Mouse (Mus musculus) mouse trophoblast stem cell (cell line): ENCODE measurements around the gene Lrrc8d.

Source experiments
- in situ Hi-C, 2 experiments: fragments of 300-500 bp; cut with MseI, MboI; formaldehyde crosslinking; loops; 2 replicates in 1 of 2; 3 replicates in 1 of 2; pipeline ENCODE4 v1.15.1; 2025

Gene Lrrc8d

DNA sequence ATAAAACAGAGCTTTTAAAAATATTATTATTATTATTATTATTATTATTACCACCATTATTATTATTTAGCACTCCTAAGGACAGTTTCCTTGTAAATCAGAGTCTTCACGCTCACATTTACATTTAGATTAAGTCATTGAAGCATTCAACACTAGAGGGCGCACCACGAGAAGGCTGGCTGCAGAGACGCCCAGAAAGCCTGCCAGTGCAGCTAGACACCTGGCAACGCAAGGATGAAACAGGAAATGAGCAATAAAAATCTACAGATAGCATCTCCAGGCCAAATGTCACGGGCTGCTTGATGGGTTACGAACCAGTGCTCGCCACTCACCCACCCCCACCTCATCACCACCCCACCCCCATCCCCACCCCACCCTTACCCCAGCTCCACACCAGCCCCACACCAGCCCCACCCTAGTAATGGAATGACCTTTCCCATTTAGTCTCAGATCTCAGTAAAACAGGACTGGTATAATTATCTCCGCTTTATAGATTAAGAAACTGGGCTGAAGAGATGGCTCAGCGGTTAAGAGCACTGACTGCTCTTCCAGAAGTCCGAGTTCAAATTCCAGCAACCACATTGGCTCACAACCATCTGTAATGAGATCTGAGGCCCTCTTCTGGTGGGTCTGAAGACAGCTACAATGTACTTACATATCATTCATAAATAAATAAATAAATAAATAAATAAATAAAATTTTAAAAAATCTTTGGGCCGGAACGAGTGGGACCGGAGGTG lies 14.7 kb upstream of the Lrrc8d start:
- in situ Hi-C loops, result loop anchor here (5.0 to 10.0 kb wide), 2 partner anchors 182 to 190 kb away; partner anchors contain the start of gene Zfp326 (in 1 of the 2)

DNA sequence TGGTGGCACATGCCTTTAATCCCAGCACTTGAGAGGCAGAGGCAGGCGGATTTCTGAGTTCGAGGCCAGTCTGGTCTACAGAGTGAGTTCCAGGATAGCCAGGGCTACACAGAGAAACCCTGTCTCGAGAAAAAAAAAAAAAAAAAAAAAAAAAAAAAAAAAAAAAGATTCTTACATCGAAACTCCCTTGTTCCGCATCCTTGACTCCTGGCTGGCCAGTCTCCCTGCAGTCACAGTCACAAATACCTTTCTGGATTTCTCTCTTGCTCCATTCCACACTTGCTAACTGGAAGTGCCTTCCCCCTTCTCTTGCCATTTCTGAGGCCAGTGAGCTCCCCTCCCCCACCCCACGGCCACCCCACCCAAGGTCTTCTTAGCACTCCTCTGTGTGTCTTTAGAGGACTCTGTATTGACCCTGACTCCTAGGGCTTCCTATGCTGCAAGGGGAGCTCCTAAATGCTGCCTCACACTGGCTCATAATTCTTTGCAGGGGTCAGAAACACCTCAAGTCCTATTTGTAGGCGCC lies 13.9 kb upstream of the Lrrc8d start:
- in situ Hi-C loops, result loop anchor here (5.0 to 10.0 kb wide), 2 partner anchors 181 to 189 kb away; partner anchors contain the start of gene Zfp326 (in 1 of the 2)

DNA sequence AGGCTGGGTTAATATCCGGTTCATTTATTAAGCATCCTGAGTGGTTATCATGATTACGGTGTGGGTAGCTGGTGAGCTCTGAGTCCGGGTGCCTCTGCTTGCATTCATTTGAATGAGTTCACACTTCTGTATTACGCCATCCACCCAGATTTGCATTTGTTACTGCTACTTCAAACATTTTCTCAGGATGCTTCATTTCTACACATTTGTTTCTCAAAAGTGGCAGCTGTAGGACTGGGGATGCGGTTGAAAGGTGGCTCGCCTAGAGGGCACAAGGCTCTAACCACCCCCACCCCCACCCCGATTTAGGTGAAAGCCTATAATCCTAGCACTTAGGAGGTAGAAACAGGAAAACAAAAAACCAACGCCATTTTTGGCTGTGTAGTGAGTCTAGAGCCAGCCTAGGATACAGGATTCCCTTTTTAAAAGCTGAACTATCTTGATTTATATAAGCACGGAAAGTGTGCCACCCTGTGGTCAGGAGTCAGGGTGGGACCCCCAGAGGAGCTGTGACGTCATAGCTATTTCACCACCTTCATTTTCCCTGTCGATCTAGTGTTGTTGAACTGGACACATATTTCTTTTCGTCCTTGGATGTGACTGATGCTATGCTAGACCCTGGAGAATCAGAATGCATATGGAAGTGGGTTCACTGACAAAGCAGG lies 13.3 kb upstream of the Lrrc8d start:
- in situ Hi-C loops, result loop anchor here (5.0 to 10.0 kb wide), 2 partner anchors 181 to 188 kb away; partner anchors contain the start of gene Zfp326 (in 1 of the 2)

DNA sequence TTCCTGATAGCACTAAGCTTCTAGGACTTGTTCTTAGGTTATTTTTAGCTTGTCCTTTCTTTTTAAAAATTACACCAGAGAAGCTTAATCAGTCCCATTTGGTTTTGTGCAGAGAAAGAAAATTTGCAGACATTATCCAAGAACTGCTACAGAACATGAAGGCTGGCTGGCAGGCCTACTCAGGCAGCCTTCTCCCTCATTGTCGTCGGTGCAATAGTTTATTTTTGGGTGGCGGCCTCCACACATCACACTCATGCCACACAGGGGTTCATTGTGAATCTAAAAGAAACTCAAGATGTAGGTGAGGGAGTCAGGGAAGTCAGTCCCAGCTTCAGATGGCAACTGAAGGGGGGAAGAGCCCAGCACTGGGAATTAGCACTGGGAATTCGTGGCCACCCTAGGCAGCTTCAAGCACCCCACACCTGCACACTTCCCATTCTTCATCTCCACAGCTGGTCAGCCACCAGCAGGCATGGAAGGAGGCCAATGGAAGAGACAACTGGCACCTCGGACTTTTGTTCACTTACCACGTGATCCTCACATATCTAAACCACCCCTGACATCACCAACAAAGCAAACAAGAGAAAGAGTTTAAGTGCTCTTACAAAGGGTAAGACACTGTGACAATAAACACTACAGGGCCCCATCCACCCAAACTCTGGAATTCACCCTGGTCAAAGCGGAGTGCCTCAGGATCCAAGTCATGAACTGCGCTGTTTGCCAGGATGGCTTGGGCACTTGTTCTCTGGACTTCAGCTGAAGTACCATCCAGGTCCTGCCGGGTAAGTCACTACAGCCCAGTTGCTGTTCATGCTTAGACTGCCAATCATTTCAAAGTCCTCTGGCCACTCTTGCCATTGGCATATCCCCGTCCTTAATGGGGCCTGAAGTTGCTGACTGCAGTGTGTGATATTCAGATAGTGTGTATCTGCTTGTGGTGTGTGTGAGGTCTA lies 9.0 kb upstream of the Lrrc8d start:
- in situ Hi-C loops, result no loop called here

DNA sequence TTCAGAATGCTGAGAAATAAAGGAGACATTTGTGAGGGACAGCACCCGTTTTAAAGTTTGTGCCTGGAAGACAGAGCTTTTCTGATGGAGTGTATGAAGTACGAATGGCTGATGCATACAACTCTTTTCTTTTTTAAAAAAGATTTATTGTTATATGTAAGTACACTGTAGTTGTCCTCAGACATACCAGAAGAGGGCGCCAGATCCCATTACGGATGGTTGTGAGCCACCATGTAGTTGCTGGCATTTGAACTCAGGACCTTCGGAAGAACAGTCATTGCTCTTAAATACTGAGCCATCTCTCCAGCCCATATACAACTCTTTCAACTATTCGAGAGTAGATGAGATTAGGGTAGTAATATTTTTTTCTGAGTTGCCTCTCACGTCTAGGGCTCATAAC lies 8.1 kb upstream of the Lrrc8d start:
- in situ Hi-C loops, result no loop called here

DNA sequence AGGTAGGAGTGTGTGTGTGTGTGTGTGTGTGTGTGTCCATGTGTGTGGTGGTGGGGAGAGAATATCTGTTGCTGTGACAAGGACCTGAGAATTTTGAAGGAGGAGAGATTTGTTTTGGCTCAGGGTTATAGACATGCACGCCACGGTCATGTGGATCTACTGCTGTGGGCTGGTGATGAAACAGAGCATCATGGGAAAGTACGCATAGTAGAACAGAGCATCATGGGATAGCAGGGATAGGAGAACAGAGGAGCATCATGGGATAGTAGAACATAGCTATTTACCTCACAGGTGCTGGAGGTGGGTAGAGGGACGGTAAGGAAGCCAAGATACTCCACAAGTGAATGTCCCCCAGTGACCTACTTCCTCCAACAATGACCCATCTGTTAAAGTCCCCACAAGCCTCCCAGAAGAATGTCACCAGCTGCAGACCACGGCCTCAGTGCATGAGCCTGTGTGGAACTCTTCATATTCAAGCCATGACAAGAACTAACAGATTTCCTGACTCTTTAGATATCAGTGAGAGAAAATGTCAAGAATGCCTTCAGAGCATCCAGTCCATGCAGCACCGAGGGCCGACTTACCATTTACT lies 5.3 kb upstream of the Lrrc8d start:
- in situ Hi-C loops, result no loop called here

DNA sequence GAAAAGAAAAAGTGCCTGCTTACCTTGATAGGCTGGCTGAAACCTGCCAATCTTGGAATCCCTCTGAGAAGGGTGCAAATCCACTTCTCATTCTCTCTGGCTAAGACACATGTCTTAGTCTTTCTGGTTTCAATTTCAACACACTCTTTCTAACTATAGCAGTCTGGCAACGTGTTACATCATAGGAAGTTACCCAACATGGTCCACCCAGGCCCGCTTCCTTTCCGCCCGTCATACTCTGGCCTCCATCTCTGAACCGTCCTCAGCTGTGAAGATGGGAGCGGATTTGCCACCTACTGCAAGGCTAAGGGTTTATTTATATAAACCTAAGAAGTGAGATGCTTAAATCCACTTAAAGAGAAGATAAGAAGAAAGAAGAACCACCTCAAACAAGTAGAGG lies 3.7 kb upstream of the Lrrc8d start:
- in situ Hi-C loops, result no loop called here

DNA sequence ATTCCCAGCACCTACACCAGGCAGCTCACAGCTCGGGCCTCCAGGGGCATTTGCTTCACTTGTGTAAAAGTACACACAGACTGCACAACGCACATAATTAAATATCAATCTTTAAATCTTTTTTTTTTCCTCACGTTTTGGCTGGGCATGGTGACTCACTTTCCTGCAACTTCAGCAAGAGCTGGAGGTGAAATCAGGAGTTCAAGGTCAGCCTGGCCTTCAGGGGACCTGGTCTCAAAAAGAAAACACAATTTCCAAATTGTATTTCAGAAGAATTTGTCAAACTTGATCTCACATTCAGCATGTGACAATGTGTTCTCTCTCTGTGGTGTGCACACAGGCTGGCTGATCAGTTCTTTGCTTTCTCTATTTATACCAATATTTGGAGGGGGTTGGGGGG lies 1.9 kb upstream of the Lrrc8d start:
- in situ Hi-C loops, result no loop called here

DNA sequence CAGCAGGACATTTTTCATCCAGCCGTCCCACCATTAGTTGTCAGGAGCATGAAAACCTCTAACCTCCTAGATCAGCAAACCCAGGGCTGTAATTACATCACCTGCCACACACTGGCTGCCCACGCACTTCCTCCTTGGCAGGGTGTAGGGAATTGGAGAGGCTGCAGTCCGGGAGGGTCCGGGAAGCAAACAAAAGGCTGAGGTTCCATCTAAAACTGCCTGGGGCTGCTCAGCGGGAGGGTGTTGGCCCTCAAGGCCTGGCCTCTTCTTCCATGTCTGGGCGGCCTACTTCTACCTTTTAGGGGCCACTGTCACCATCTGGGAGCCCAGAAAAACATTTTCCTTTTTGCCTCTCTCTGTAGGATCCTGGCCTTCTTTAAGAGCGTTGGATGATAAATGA lies 1.1 kb upstream of the Lrrc8d start:
- in situ Hi-C loops, result no loop called here

DNA sequence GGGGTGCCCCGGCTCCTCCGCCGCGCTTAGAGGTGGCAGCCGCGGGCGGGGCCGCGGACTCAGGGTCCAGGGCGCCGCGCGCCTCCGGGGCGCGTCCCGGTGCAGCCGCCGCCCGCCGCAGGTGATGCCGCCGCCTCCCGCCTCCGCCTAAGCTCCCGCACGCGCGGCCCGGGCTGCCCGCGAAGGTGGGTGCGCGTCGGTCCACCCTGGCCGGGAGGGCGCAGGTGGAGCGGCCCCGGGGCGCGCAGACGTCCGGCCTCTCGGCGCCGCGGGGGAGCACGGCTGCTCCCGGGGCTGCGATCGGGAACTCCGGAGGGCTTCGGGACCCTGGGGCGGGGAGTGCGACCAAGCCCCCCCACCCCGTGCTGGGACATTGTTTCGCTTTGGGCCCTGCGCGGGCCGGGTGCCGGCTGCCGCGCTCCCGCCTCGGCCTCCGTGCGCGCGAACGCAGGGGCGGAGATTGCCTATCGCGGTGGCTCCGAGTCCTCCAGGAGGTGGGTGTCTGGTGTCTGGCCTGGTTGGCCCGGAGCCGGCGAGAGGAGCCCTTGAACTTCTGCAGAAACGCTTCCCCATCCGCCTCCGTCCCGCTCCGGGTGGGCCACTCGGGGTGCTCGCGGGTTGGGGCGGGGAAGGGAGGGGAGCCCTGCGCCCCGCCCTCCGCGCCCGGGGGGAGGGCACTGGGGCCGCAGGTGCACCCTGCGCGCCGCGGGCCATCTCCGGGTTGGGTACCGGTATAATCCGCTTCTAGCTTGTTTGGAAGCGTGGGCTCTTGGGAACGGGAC lies 492 bp downstream of the Lrrc8d start:
- in situ Hi-C loops, result no loop called here

DNA sequence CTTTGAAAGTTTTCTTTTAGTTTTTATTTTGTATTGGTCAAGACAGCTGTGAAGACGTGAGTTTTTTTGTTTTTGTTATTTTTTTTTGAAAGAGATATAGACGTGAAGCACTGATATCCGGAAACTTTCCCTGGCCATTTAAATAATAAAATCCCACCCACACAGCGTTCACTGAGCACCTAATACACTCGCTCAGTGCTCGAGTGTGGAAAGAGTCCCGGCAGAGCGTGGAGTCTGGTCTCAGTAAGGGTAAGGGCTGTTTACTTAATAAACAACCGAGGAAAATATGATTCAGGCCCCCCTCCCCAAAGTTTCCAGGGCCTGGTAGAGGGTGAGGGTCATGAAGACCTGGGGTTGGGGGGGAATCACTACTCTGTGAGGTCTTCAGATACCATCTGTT lies 1.6 kb downstream of the Lrrc8d start:
- in situ Hi-C loops, result no loop called here

DNA sequence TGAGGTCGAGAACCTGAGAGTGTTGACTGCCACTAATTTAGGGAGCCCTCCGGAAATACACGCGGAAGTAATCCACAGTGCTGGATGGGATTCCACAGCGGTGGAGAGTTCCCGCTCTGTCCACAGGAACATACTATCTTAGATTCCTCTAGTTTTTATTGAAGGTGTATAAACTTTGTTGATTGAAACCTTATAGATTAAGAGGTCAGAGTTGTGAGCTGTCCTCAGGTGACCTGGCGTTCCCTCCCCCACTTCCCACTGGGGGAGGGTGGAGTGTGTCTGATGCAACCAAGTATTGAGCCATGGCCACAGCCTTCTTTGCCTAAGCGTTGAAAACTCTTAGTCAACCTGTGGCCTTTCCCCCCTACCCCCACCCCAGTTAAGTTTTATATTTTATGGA lies 2.1 kb downstream of the Lrrc8d start:
- in situ Hi-C loops, result no loop called here

DNA sequence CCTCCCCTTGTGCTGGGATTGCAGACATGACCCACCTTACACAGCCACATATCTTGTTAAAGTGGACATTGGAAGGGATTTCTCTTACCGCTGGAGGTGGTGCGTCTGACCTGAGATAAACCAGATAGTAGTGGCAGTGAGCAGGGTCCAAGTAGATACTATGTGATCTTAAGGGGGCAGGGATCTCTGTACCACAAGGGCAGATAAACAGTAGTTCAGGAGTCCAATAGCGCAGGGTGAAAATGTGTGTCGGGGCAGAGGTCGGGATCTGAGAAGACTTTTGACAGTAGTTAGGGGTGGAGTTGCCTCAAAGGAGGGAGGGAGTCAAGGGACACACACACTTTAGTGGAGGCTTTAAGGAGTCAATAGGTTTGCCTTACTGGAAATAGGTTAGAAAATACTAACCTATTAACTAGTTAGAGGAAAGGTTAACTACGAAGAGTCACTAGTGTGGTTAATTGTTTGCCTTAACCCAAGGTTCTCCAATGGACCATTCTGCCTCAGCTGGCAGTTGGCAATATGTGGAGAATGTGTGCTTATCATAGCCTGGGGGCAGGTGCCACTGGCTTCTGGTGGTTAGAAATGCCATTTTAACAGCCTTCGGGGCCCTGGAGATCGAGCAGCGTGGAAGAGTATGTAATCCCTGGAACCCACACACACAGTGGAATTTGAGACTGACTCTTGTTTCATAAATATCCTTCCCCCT lies 3.0 kb downstream of the Lrrc8d start:
- in situ Hi-C loops, result no loop called here

DNA sequence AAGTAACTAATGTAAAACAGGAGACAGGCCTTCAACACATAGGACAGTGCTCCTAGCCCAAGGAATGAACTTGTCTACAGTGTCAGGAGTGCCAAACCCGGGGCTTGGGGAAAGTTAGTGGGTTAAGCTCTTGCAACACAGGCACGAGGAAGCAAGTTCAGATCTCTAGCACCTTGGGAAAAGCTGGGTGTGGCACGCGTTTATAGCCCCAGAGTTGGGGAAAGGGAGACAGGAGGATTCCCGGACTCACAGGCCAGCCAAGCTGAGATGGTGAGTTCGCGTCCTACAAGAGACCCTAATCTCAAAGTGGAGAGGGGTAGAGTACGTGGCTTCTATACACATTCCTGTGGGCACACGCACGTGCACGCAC lies 3.5 kb downstream of the Lrrc8d start:
- in situ Hi-C loops, result no loop called here

DNA sequence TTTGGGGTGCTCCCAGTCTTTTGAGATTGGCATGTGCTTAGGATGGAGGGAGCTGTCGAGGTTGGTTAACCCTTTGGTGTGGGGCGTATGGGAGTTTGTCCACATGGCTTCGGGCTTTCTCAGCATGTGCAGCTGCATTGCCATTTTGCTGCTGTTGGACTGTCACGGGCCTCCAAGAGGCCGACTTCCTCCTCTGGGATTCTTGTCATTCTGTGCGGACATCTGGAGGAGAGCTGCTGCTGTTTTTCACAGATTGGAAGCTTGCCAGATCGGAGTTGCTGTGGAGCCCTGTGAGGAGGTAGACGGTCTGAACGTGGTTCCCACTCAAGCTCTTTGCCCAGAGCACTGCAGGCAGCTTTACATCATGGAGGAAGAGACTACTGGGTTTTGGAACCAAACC lies 4.8 kb downstream of the Lrrc8d start:
- in situ Hi-C loops, result no loop called here

DNA sequence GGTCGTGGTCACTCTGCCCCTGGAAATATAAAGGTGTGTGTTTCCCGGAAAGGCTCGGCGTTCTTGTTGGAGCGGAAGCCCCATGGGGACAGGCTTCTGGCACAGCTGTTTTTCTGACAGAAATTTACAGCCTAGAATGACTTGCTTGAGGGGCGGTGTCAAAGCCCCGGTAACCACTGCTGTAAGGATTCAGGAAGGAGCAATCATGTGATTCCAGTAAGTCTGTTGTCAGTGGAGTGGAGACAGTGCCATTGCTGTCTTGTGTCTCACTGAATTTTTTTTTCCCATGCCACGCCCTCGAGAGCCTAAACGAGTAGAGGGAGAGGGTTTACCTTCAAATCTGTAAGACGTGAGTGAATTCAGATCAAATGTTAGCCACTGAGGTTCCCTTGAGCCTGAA lies 6.9 kb downstream of the Lrrc8d start:
- in situ Hi-C loops, result no loop called here

DNA sequence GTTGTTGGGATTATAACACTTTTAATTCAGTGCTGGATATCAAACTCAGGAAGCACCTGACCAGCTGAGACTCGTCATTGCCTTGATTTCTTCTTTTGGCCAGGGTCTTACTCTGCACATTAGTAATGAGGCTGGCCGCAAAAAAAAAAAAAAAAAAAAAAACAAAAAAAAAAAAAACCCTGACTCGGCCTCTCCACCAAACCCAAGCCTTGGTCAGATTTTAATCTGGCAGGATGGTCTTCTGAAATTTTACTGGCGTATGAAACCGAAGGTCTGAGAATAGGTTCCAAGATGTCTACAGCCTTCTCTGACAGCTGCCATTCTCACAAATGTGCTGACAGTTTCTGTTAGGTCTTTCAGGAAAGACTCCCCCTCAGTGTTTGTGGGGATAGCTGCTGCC lies 8.5 kb downstream of the Lrrc8d start:
- in situ Hi-C loops, result no loop called here

DNA sequence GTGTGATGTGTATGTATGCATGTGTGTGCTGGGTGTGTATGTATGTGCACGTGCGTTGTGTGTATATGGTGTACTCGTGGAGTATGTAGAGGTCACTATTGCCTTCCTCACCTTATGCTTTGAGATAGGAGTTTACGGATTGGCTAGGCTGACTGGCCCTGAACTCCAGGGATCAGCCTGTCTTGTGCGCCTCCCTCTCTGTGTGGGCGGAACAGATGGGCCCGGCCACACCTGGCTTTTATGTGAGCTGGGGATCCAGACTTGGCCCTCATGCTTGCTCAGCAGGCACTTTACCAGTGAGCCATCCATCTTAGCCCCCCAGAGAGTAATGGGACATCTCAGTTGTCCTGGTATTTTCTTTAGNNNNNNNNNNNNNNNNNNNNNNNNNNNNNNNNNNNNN lies 10.7 kb downstream of the Lrrc8d start:
- in situ Hi-C loops, result no loop called here

DNA sequence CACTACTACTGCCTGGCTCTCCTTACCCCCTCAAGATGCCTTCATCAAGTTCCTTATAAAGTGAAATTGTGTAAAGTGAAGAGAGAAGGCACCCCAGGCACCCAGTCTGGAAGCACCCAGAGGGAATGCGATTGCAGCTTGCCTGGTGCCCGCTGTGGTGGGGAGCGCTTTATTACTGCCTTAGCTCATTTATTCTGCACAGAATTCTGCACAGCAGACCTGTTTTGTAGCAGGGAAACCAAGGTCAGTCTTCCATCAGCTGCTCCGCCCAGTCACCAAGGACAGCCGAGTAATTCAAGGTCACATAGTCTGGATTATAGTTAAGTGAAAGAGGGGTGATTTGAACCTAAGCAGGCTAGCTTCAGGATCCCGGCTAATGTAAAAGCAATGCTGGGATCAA lies 14.7 kb downstream of the Lrrc8d start:
- in situ Hi-C loops, result no loop called here

DNA sequence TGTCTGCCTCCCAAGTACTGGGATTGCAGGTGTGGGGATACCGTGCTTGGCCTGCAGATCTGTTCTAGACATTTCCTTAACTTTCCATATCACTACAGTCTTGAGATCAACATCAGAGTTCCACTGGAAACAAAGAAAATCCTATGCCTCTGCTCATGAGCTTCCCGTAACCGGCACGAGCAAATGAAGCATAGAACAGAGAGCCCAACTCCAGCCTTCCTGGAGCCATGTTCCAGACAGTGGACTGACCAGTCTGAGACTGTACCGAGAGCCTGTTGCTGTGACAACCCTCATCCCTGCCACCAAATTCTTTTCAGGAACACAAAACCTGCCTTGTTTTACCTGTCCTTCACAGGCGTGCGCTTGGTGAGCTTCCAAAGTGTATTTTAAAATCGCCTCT lies 15.3 kb downstream of the Lrrc8d start:
- in situ Hi-C loops, result no loop called here
